8 mouse cellular contexts compared by ENCODE assay signal in the genomic region with DNA sequence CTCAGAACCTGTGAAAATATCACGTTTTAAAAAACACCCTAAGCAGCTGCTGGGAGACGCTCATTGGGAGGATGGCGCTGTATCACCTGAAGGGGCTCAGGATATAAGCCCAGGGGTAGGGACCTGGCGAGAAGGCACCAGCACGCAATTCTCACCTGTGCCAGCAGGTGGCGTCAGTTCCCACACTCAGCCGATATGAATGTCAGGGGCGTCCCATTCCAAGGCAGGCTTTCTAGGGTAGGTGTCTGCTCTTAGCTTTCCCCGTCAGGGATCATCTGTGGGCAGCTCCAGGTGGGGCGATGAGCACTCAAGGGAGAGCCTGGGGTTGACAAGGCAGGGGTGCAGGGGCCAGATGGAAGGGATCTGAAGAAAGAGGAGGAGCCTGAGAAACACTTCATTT. TPM values are rescaled to one million over a fixed set of nuclear protein-coding genes. Genes with fewer than 3 reads are reported as not detected.
DNase-seq lines count a peak whose midpoint lies in the region; ATAC-seq and TF ChIP-seq lines count a peak whose summit lies in the region.

No protein-coding gene starts in this region.

- no peaks in the 10 kb centered on the region for H3K36me3 ChIP-seq in hindbrain, embryonic 10.5 days
- H3K36me3 ChIP-seq in hindbrain, embryonic 12.5 days: no peaks in the 10 kb centered on the region
- H3K36me3 ChIP-seq in CH12.LX (replicated peaks in 1 of 2; ENCODE audit: control insufficient read depth in 1 of 2, insufficient read depth in 1 of 2, low read length in 1 of 2): no peaks in the 10 kb centered on the region
- no peaks in the 10 kb centered on the region for H3K36me3 ChIP-seq in forebrain, embryonic 14.5 days (ENCODE audit: control insufficient read depth, insufficient read depth, low read length)
- no peaks in the 10 kb centered on the region for H3K36me3 ChIP-seq in midbrain, postnatal 0 days (ENCODE audit: insufficient read depth, low read length)

- H3K9ac ChIP-seq in hindbrain, embryonic 12.5 days: no peak overlapping the region
- H3K9ac ChIP-seq in CH12.LX (ENCODE audit: insufficient read depth, low read depth): no peak overlapping the region
- no peak overlapping the region for H3K9ac ChIP-seq in forebrain, embryonic 14.5 days (ENCODE audit: low read length)
- H3K9ac ChIP-seq in midbrain, postnatal 0 days (replicated peaks; ENCODE audit: low read length, poor library complexity, severe bottlenecking): no peak overlapping the region

- WGBS in hindbrain, embryonic 10.5 days: 5% methylated on average over 10 of the region's 10 CpGs
- WGBS in hindbrain, embryonic 12.5 days: 4% methylated on average over 10 of the region's 10 CpGs
- 3% methylated on average over 10 of the region's 10 CpGs for WGBS in forebrain, embryonic 14.5 days
- 7% methylated on average over 10 of the region's 10 CpGs for WGBS in midbrain, postnatal 0 days

- H3K79me2 ChIP-seq in CH12.LX (replicated peaks; ENCODE audit: control insufficient read depth, extremely low read depth, insufficient read depth, poor library complexity, severe bottlenecking): no peaks in the 10 kb centered on the region

- TF ChIP-seq RAD21 in CH12.LX (IDR thresholded peaks at IDR 0.05; ENCODE audit: low read depth, low read length): peak; percentile 33

- no peak overlapping the region for H3K4me2 ChIP-seq in hindbrain, embryonic 12.5 days (replicated peaks)
- no peak overlapping the region for H3K4me2 ChIP-seq in CH12.LX (ENCODE audit: insufficient read depth, low read depth, poor library complexity, severe bottlenecking)
- H3K4me2 ChIP-seq in forebrain, embryonic 14.5 days (ENCODE audit: low read length): no peak overlapping the region
- no peak overlapping the region for H3K4me2 ChIP-seq in midbrain, postnatal 0 days (ENCODE audit: low read depth, low read length, poor library complexity, severe bottlenecking)

- peaks cover 18% of the 10 kb centered on the region for H3K4me1 ChIP-seq in hindbrain, embryonic 10.5 days (replicated peaks)
- H3K4me1 ChIP-seq in hindbrain, embryonic 12.5 days: peaks cover 4% of the 10 kb centered on the region
- no peaks in the 10 kb centered on the region for H3K4me1 ChIP-seq in CH12.LX (ENCODE audit: control insufficient read depth in 1 of 2, insufficient read depth in 2 of 2)
- no peaks in the 10 kb centered on the region for H3K4me1 ChIP-seq in bone marrow macrophage, adult 2 months (ENCODE audit: control insufficient read depth, insufficient read depth, low read length)
- peaks cover under 1% of the 10 kb centered on the region; the same call in 1 of the 2 replicates for H3K4me1 ChIP-seq in forebrain, embryonic 14.5 days (ENCODE audit: control insufficient read depth, insufficient read depth, low read length)
- no peaks in the 10 kb centered on the region for H3K4me1 ChIP-seq in midbrain, postnatal 0 days (ENCODE audit: insufficient read depth, low read length)

- H3K27me3 ChIP-seq in hindbrain, embryonic 10.5 days (ENCODE audit: insufficient read depth, poor library complexity, severe bottlenecking): peaks cover 14% of the 10 kb centered on the region
- no peaks in the 10 kb centered on the region; the same call in 1 of the 2 replicates for H3K27me3 ChIP-seq in hindbrain, embryonic 12.5 days
- peaks cover 72% of the 10 kb centered on the region for H3K27me3 ChIP-seq in CH12.LX (replicated peaks)
- no peaks in the 10 kb centered on the region for H3K27me3 ChIP-seq in forebrain, embryonic 14.5 days (replicated peaks; ENCODE audit: control insufficient read depth, insufficient read depth, low read length)
- no peaks in the 10 kb centered on the region; the same call in 1 of the 2 replicates for H3K27me3 ChIP-seq in midbrain, postnatal 0 days (ENCODE audit: insufficient read depth, low read length)

- H3K9me3 ChIP-seq in hindbrain, embryonic 10.5 days: no peaks in the 10 kb centered on the region
- no peaks in the 10 kb centered on the region for H3K9me3 ChIP-seq in hindbrain, embryonic 12.5 days (replicated peaks)
- H3K9me3 ChIP-seq in CH12.LX (replicated peaks; ENCODE audit: low read length): no peaks in the 10 kb centered on the region
- no peaks in the 10 kb centered on the region for H3K9me3 ChIP-seq in forebrain, embryonic 14.5 days (replicated peaks; ENCODE audit: control insufficient read depth, low read length)
- no peaks in the 10 kb centered on the region for H3K9me3 ChIP-seq in midbrain, postnatal 0 days (ENCODE audit: low read length)

- in situ Hi-C loops in CH12.LX (cut with MboI; ENCODE audit: low pct_ligation_motif_present, low pct_unique_long_range_greater_than_20kb, low sequenced_read_pairs): no loop called here

- no peak for ATAC-seq in hindbrain, embryonic 12.5 days (ENCODE audit: low FRiP score)
- ATAC-seq in forebrain, embryonic 14.5 days: peak; percentile 71
- 0 out of 2 replicates have a peak, but pooled peaks have one; percentile 12 for ATAC-seq in midbrain, postnatal 0 days (ENCODE audit: low FRiP score)

- DNase-seq in hindbrain, embryonic 10.5 days (ENCODE audit: low spot score): peak; percentile 73
- DNase-seq in CH12.LX (ENCODE audit: extremely low read depth) (peak; percentile 29), adipocyte (ENCODE audit: low spot score) (no peak)
- DNase-seq in forebrain, embryonic 14.5 days (ENCODE audit: low spot score): peak; percentile 71
- peak; percentile 75 to 80 for DNase-seq in layer of hippocampus, postnatal 25 days (ENCODE audit: extremely low spot score in 1 of 2, low spot score in 1 of 2)
- DNase-seq in midbrain, postnatal 0 days (ENCODE audit: low spot score): peak; percentile 70

- no peak overlapping the region for H3K27ac ChIP-seq in hindbrain, embryonic 10.5 days
- H3K27ac ChIP-seq in hindbrain, embryonic 12.5 days: no peak overlapping the region
- no peak overlapping the region for H3K27ac ChIP-seq in CH12.LX (ENCODE audit: insufficient read depth, low read depth)
- H3K27ac ChIP-seq in bone marrow macrophage, adult 2 months (ENCODE audit: insufficient read depth, low read depth, low read length): no peak overlapping the region
- no peak overlapping the region for H3K27ac ChIP-seq in forebrain, embryonic 14.5 days (ENCODE audit: low read depth, low read length)
- H3K27ac ChIP-seq in midbrain, postnatal 0 days (ENCODE audit: low read depth, low read length): no peak overlapping the region

- TF ChIP-seq CTCF in CH12.LX (conservative IDR thresholded peaks at IDR 0.05 in 1 of 2, IDR thresholded peaks at IDR 0.05 in 1 of 2; ENCODE audit: low read depth in 2 of 2, low read length in 2 of 2): peak; percentile 65 to 71
- peak; percentile 87 for TF ChIP-seq CTCF in bone marrow macrophage, adult 2 months (IDR thresholded peaks at IDR 0.05; ENCODE audit: low read depth, low read length)
- TF ChIP-seq CTCF in midbrain, postnatal 0 days (IDR thresholded peaks at IDR 0.05): peak; percentile 92

- no peak for TF ChIP-seq POLR2A in CH12.LX (IDR thresholded peaks at IDR 0.05; ENCODE audit: low read depth, low read length)
- TF ChIP-seq POLR2A in bone marrow macrophage, adult 2 months (IDR thresholded peaks at IDR 0.05; ENCODE audit: borderline replicate concordance, low read depth, low read length): no peak

- dilution Hi-C loops in CH12.LX (cut with MboI; ENCODE audit: extremely low pct_ligation_motif_present, extremely low pct_unique_long_range_greater_than_20kb, low sequenced_read_pairs): no loop called here

- H3K4me3 ChIP-seq in hindbrain, embryonic 10.5 days: no peak overlapping the region
- H3K4me3 ChIP-seq in hindbrain, embryonic 12.5 days: no peak overlapping the region
- no peak overlapping the region for H3K4me3 ChIP-seq in CH12.LX (replicated peaks in 1 of 3; ENCODE audit: low read depth in 2 of 3, low read length in 2 of 3, poor library complexity in 1 of 3)
- H3K4me3 ChIP-seq in bone marrow macrophage, adult 2 months (ENCODE audit: insufficient read depth, low read length): no peak overlapping the region
- H3K4me3 ChIP-seq in forebrain, embryonic 14.5 days (ENCODE audit: low read depth, low read length): no peak overlapping the region
- H3K4me3 ChIP-seq in midbrain, postnatal 0 days (ENCODE audit: low read depth, low read length): no peak overlapping the region

- TF ChIP-seq EP300 in CH12.LX (IDR thresholded peaks at IDR 0.05; ENCODE audit: low read length): no peak

TF ChIP-seq in CH12.LX, 34 proteins besides CTCF, POLR2A, EP300 and RAD21:
- TF ChIP-seq JUND (conservative IDR thresholded peaks at IDR 0.05; ENCODE audit: low read depth, low read length) (no peak), SMC3 (IDR thresholded peaks at IDR 0.05; ENCODE audit: low read depth, low read length) (peak; percentile 61), POLR2AphosphoS2 (IDR thresholded peaks at IDR 0.05; ENCODE audit: low read depth, low read length) (no peak)

RNA-seq across cellular contexts. Expression of a gene that starts 18.6 kb away (rescaled TPM):
- 5.5 TPM in 2 replicates for polyA plus RNA-seq in hindbrain, embryonic 10.5 days (2016; fragmentation: Nextera tagmentation; extraction: Ambion mirVana)
- 3.1 and 4.9 TPM in 2 replicates for polyA plus RNA-seq in hindbrain, embryonic 12.5 days (2016; fragmentation: Nextera tagmentation; extraction: Ambion mirVana)
- 0.21 and 0.42 TPM in 2 replicates for total RNA-seq in CH12.LX (2012; rRNA removed)
- 0.07 TPM in 1 of 2 replicates, not detected in the other for total RNA-seq in CH12.LX (2014; rRNA removed)
- not detected in 2 replicates for polyA plus RNA-seq in CH12.LX (2012; ENCODE audit: insufficient read length, low read depth)
- polyA plus RNA-seq in bone marrow macrophage, adult 2 months (2012; ENCODE audit: insufficient read depth, insufficient read length, missing spikeins): not detected in 2 replicates
- polyA plus RNA-seq in forebrain, embryonic 14.5 days (2014; fragmentation: Nextera tagmentation; extraction: Ambion mirVana): 194 and 262 TPM in 2 replicates
- total RNA-seq in layer of hippocampus, postnatal 25 days (2021): 100 to 1,000 TPM; 165 to 177 TPM
- total RNA-seq in midbrain, postnatal 0 days (2014; rRNA removed): 41.1 and 48.0 TPM in 2 replicates
- 18.1 and 20.3 TPM in 2 replicates for polyA plus RNA-seq in midbrain, postnatal 0 days (2015; fragmentation: Nextera tagmentation; extraction: Ambion mirVana)

RNA-seq across cellular contexts. Expression of a gene that starts 35.9 kb away (rescaled TPM):
- 62.6 and 70.5 TPM in 2 replicates for polyA plus RNA-seq in hindbrain, embryonic 10.5 days (2016; fragmentation: Nextera tagmentation; extraction: Ambion mirVana)
- 32.4 and 33.2 TPM in 2 replicates for polyA plus RNA-seq in hindbrain, embryonic 12.5 days (2016; fragmentation: Nextera tagmentation; extraction: Ambion mirVana)
- total RNA-seq in CH12.LX (2012; rRNA removed): not detected in 2 replicates
- not detected in 2 replicates for total RNA-seq in CH12.LX (2014; rRNA removed)
- not detected in 2 replicates for polyA plus RNA-seq in CH12.LX (2012; ENCODE audit: insufficient read length, low read depth)
- not detected in 2 replicates for polyA plus RNA-seq in bone marrow macrophage, adult 2 months (2012; ENCODE audit: insufficient read depth, insufficient read length, missing spikeins)
- polyA plus RNA-seq in forebrain, embryonic 14.5 days (2014; fragmentation: Nextera tagmentation; extraction: Ambion mirVana): 8.2 and 13.6 TPM in 2 replicates
- 10 to 100 TPM; 16.7 to 19.3 TPM for total RNA-seq in layer of hippocampus, postnatal 25 days (2021)
- total RNA-seq in midbrain, postnatal 0 days (2014; rRNA removed): 14.9 and 19.9 TPM in 2 replicates
- 4.7 TPM in 2 replicates for polyA plus RNA-seq in midbrain, postnatal 0 days (2015; fragmentation: Nextera tagmentation; extraction: Ambion mirVana)
